Mouse (Mus musculus) c-Kit-positive CD71-positive TER-119-negative erythroid progenitor cells, embryonic 14.5 days (primary cell): ENCODE data around the gene Fat1.
"Not testable (repeated sequence)": the region's sequence is repeated elsewhere in the genome, so short reads cannot be mapped to it uniquely, and the experiment has no call there.

ENCODE experiments used
- DNase-seq: peaks from one replicate; pipeline ENCODE4 v3.0.0-alpha.2; 2013; ENCODE audit warnings: low read depth

Fat1 gene

GRCm38 (mm10) chr8:45010685-45011084 is 75.4 kb downstream of the Fat1 start:
- no peak for DNase-seq

- DNase-seq: no peak
Measured at GRCm38 (mm10) chr8:45011774-45012173, 76.5 kb downstream of the Fat1 start.

GRCm38 (mm10) chr8:45013852-45014251 is 78.6 kb downstream of the Fat1 start:
- no peak for DNase-seq

- no peak for DNase-seq
Measured at GRCm38 (mm10) chr8:45014498-45015067, 79.3 kb downstream of the Fat1 start.

- no peak for DNase-seq
Measured at GRCm38 (mm10) chr8:45015876-45016275, 80.6 kb downstream of the Fat1 start.

- DNase-seq: no peak
Measured at GRCm38 (mm10) chr8:45019241-45019640, 84.0 kb downstream of the Fat1 start.

GRCm38 (mm10) chr8:45021171-45021570 is 85.9 kb downstream of the Fat1 start:
- no peak for DNase-seq

GRCm38 (mm10) chr8:45021911-45022665 is 86.8 kb downstream of the Fat1 start:
- no peak for DNase-seq

GRCm38 (mm10) chr8:45028081-45028497 is 92.8 kb downstream of the Fat1 start:
- no peak for DNase-seq

GRCm38 (mm10) chr8:45038350-45038749 is 103.1 kb downstream of the Fat1 start:
- DNase-seq: no peak

GRCm38 (mm10) chr8:45044160-45044559 is 108.9 kb downstream of the Fat1 start:
- no peak for DNase-seq

GRCm38 (mm10) chr8:45050451-45050850 is 115.2 kb downstream of the Fat1 start:
- DNase-seq: no peak

GRCm38 (mm10) chr8:45051236-45051635 is 116.0 kb downstream of the Fat1 start:
- no peak for DNase-seq

GRCm38 (mm10) chr8:45052205-45052604 is 117.0 kb downstream of the Fat1 start:
- DNase-seq: no peak

GRCm38 (mm10) chr8:45052618-45053017 is 117.4 kb downstream of the Fat1 start:
- DNase-seq: no peak

- no peak for DNase-seq
Measured at GRCm38 (mm10) chr8:45055500-45055899, 120.3 kb downstream of the Fat1 start.

GRCm38 (mm10) chr8:45056810-45057209 is 121.6 kb downstream of the Fat1 start:
- DNase-seq: no peak

GRCm38 (mm10) chr8:45060083-45060482 is 124.8 kb downstream of the Fat1 start:
- DNase-seq: no peak

- no peak for DNase-seq
Measured at GRCm38 (mm10) chr8:45062311-45062710, 127.1 kb downstream of the Fat1 start.

GRCm38 (mm10) chr8:45062982-45063924 is 128.0 kb downstream of the Fat1 start:
- DNase-seq: no peak

GRCm38 (mm10) chr8:45064197-45064869 is 129.1 kb downstream of the Fat1 start:
- DNase-seq: no peak

- not testable (repeated sequence) for DNase-seq
Measured at GRCm38 (mm10) chr8:45065391-45065790, 130.1 kb downstream of the Fat1 start.
